In the genomic region with DNA sequence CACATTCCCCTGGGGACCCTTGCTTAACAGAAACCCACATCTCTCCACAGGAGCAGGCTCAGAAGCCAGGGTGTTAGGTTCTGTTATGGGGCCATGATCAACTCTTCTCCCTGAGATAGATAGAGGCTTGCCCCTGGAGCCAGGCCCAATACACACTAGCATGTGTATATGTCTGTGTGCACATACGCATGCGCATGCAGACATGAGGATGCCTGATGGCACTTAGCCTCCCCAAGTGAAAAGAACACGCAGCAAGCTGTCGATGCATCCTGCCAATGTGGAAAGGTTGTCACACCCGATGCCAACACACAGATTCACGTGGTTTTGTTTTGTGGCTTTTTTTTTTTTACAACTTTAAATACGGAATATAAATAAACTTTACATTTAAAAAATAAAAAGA, we compare ENCODE assay signal across 22 mouse cellular contexts. TPM values are rescaled to one million over a fixed set of nuclear protein-coding genes. Genes with fewer than 3 reads are reported as not detected.
"Had no signal": no experiment of that assay in that cellular context is flagged by ENCODE, and none has a peak within 500 bp of the region (broad histone marks: within the 10 kb centered on the region; RNA-seq: fewer than 3 reads in every experiment).

No protein-coding gene starts in this region.

- H3K27ac ChIP-seq: kidney, postnatal 0 days; limb, embryonic 10.5 days; limb, embryonic 13.5 days; liver, embryonic 13.5 days; neural tube, embryonic 12.5 days; neural tube, embryonic 15.5 days; stomach, postnatal 0 days had no signal

- H3K9ac ChIP-seq: limb, embryonic 13.5 days; liver, embryonic 13.5 days; neural tube, embryonic 12.5 days; neural tube, embryonic 15.5 days had no signal

- H3K4me3 ChIP-seq: limb, embryonic 10.5 days; limb, embryonic 13.5 days; liver, embryonic 13.5 days; neural tube, embryonic 12.5 days; neural tube, embryonic 15.5 days had no signal

- H3K27me3 ChIP-seq: limb, embryonic 13.5 days; liver, embryonic 13.5 days; neural tube, embryonic 12.5 days; neural tube, embryonic 15.5 days had no signal

- H3K4me1 ChIP-seq: limb, embryonic 10.5 days; limb, embryonic 13.5 days; neural tube, embryonic 12.5 days; neural tube, embryonic 15.5 days had no signal

- H3K4me2 ChIP-seq: limb, embryonic 13.5 days; liver, embryonic 13.5 days; midbrain, embryonic 11.5 days; neural tube, embryonic 12.5 days; neural tube, embryonic 15.5 days had no signal

- H3K9me3 ChIP-seq: limb, embryonic 10.5 days; limb, embryonic 13.5 days; liver, embryonic 13.5 days; neural tube, embryonic 12.5 days; neural tube, embryonic 15.5 days had no signal

- DNase-seq: kidney, adult 2 months; kidney, postnatal 25 days; liver; liver, embryonic 13.5 days; lung, adult 2 months; lung, postnatal 14 days; lung, postnatal 4 days; midbrain, embryonic 14.5 days; right cerebral cortex, adult 18-20 months; right cerebral cortex, postnatal 14 days; right cerebral cortex, postnatal 4 days; thymus, adult 2 months; thymus, postnatal 25 days had no signal

- H3K36me3 ChIP-seq: limb, embryonic 10.5 days; limb, embryonic 13.5 days; liver, embryonic 13.5 days; neural tube, embryonic 12.5 days; neural tube, embryonic 15.5 days had no signal

- ATAC-seq: intestine, postnatal 0 days had no signal

RNA-seq across cellular contexts. Expression of a gene that starts 19.2 kb away (rescaled TPM):
- total RNA-seq: megakaryocyte progenitor cell, adult 5-6 weeks had no signal
